Mouse (Mus musculus) frontal cortex, postnatal 36 days (tissue): Measurements from ENCODE around the gene Neu4.
"Not testable (repeated sequence)": the region's sequence is repeated elsewhere in the genome, so short reads cannot be mapped to it uniquely, and the experiment has no call there.

Source experiments
- DNase-seq, 2 experiments: peaks; one replicate each; pipeline ENCODE4 v3.0.0; 2022; ENCODE audit warnings: low spot score in 2 of 2

The Neu4 gene

GRCm38 (mm10) chr1:94020151-94020550, at the start of gene Neu4:
Neu4 (plus strand) TSS chr1:94020451.
- DNase-seq: no peak

GRCm38 (mm10) chr1:93970797-93971196, 49.5 kb upstream of the Neu4 start:
- not testable (repeated sequence) for DNase-seq

GRCm38 (mm10) chr1:93975764-93976163, 44.5 kb upstream of the Neu4 start:
- DNase-seq: not testable (repeated sequence)

- not testable (repeated sequence) for DNase-seq
These were observed 42.0 kb upstream of the Neu4 start for GRCm38 (mm10) chr1:93978287-93978686.

- DNase-seq: not testable (repeated sequence)
These were observed 39.3 kb upstream of the Neu4 start for GRCm38 (mm10) chr1:93980932-93981331.

- DNase-seq: no peak
These were observed 34.1 kb upstream of the Neu4 start for GRCm38 (mm10) chr1:93986167-93986566.

GRCm38 (mm10) chr1:93988786-93989185, 31.5 kb upstream of the Neu4 start:
- no peak for DNase-seq

GRCm38 (mm10) chr1:93990209-93990608, 30.0 kb upstream of the Neu4 start, which contains the start of gene Gal3st2c:
Gal3st2c (plus strand) TSS chr1:93990509.
- DNase-seq: not testable (repeated sequence)

GRCm38 (mm10) chr1:93991068-93991467, 29.2 kb upstream of the Neu4 start:
- DNase-seq: not testable (repeated sequence)

- DNase-seq: not testable (repeated sequence)
These were observed 28.8 kb upstream of the Neu4 start for GRCm38 (mm10) chr1:93991491-93991890.

GRCm38 (mm10) chr1:94001023-94001422, 19.2 kb upstream of the Neu4 start:
- DNase-seq: no peak

- peak; percentile 36 to 46 for DNase-seq
These were observed 14.2 kb upstream of the Neu4 start for GRCm38 (mm10) chr1:94005954-94006506.

- peak; percentile 73 to 93 for DNase-seq
These were observed 11.4 kb upstream of the Neu4 start for GRCm38 (mm10) chr1:94008826-94009225.

GRCm38 (mm10) chr1:94011643-94012042, 8.6 kb upstream of the Neu4 start:
- no peak for DNase-seq

- no peak for DNase-seq
These were observed 7.4 kb downstream of the Neu4 start for GRCm38 (mm10) chr1:94027506-94028108.

GRCm38 (mm10) chr1:94028741-94029140, 8.5 kb downstream of the Neu4 start:
- no peak for DNase-seq

GRCm38 (mm10) chr1:94033075-94033602, 12.9 kb downstream of the Neu4 start:
- DNase-seq: no peak

- peak; percentile 79 to 89 for DNase-seq
These were observed 14.9 kb downstream of the Neu4 start for GRCm38 (mm10) chr1:94034984-94035743.

GRCm38 (mm10) chr1:94040391-94040790, 20.1 kb downstream of the Neu4 start:
- DNase-seq: no peak

- no peak for DNase-seq
These were observed 25.3 kb downstream of the Neu4 start for GRCm38 (mm10) chr1:94045559-94045958.

GRCm38 (mm10) chr1:94046544-94046943, 26.3 kb downstream of the Neu4 start:
- no peak for DNase-seq

- DNase-seq: no peak
These were observed 30.9 kb downstream of the Neu4 start for GRCm38 (mm10) chr1:94051104-94051503.

- DNase-seq: no peak
These were observed 32.1 kb downstream of the Neu4 start, which contains the start of gene Pdcd1 for GRCm38 (mm10) chr1:94052373-94052772. Pdcd1 (minus strand) TSS chr1:94052553.
